ENCODE assay signal across 19 mouse cellular contexts in genomic region chr10:114794214-114794613, GRCm38 (mm10). TPM values are rescaled to one million over a fixed set of nuclear protein-coding genes. Genes with fewer than 3 reads are reported as not detected.
DNase-seq lines count a peak whose midpoint lies in the region; ATAC-seq lines count a peak whose summit lies in the region.
"Had no signal": no experiment of that assay in that cellular context is flagged by ENCODE, and none has a peak within 500 bp of the region (broad histone marks: within the 10 kb centered on the region; RNA-seq: fewer than 3 reads in every experiment).

No protein-coding gene starts in this region.

- no peaks in the 10 kb centered on the region for H3K4me1 ChIP-seq in forebrain, embryonic 14.5 days (ENCODE audit: control insufficient read depth, insufficient read depth, low read length)
- peaks cover 6% of the 10 kb centered on the region; the same call in 1 of the 2 replicates for H3K4me1 ChIP-seq in forebrain, embryonic 10.5 days
- H3K4me1 ChIP-seq in midbrain, embryonic 16.5 days (ENCODE audit: control insufficient read depth, insufficient read depth, low read length): 0 out of 2 replicates have a peak, but pooled peaks cover 2% of the 10 kb centered on the region
- H3K4me1 ChIP-seq: embryonic facial prominence, embryonic 15.5 days; heart, embryonic 10.5 days; megakaryocyte, embryonic 14.5 days had no signal

- DNase-seq in forebrain, embryonic 14.5 days (ENCODE audit: low spot score): peak; percentile 18
- no peak for DNase-seq in forebrain, embryonic 10.5 days (ENCODE audit: extremely low spot score, low spot score)
- DNase-seq in left cerebral cortex, postnatal 4 days: peak; percentile 38
- no peak for DNase-seq in left cerebral cortex, postnatal 25 days (ENCODE audit: low spot score in 2 of 2)
- peak; percentile 41 to 43 for DNase-seq in cerebellum, postnatal 36 days
- DNase-seq in spleen, adult 12 weeks (ENCODE audit: low spot score): no peak
- DNase-seq: heart, postnatal 10 days; kidney, adult 2 months; kidney, postnatal 25 days; lung, adult 18-20 months; lung, postnatal 14 days; spleen, adult 18-20 months; thymus, postnatal 36 days had no signal

- H3K4me2 ChIP-seq in forebrain, embryonic 14.5 days (ENCODE audit: low read length): no peak overlapping the region
- 0 out of 2 replicates have a peak overlapping the region, but pooled peaks have one; percentile 0 for H3K4me2 ChIP-seq in midbrain, embryonic 16.5 days (ENCODE audit: low read length)
- H3K4me2 ChIP-seq: embryonic facial prominence, embryonic 15.5 days; neural tube, embryonic 13.5 days had no signal

- intact Hi-C loops in left cerebral cortex, postnatal 4 days (cut with DNase I): no loop called here
- intact Hi-C loops in left cerebral cortex, postnatal 25 days (cut with DNase I): no loop called here

- no peak overlapping the region for H3K4me3 ChIP-seq in forebrain, embryonic 14.5 days (ENCODE audit: low read depth, low read length)
- no peak overlapping the region for H3K4me3 ChIP-seq in forebrain, embryonic 10.5 days
- no peak overlapping the region for H3K4me3 ChIP-seq in midbrain, embryonic 16.5 days (ENCODE audit: low read depth, low read length)
- H3K4me3 ChIP-seq: embryonic facial prominence, embryonic 15.5 days; heart, embryonic 10.5 days; limb, embryonic 10.5 days; megakaryocyte, embryonic 14.5 days; neural tube, embryonic 13.5 days had no signal

- 57% methylated on average over 6 of the region's 6 CpGs for WGBS in forebrain, embryonic 14.5 days
- 67% methylated on average over 6 of the region's 6 CpGs for WGBS in forebrain, embryonic 10.5 days
- WGBS in midbrain, embryonic 16.5 days: 36% methylated on average over 6 of the region's 6 CpGs

- no peak overlapping the region for H3K9ac ChIP-seq in forebrain, embryonic 14.5 days (ENCODE audit: low read length)
- no peak overlapping the region for H3K9ac ChIP-seq in midbrain, embryonic 16.5 days (ENCODE audit: low read depth, low read length)
- H3K9ac ChIP-seq: embryonic facial prominence, embryonic 15.5 days; neural tube, embryonic 13.5 days had no signal

- peak; percentile 32; the same call in 1 of the 2 replicates for ATAC-seq in forebrain, embryonic 14.5 days
- ATAC-seq in midbrain, embryonic 16.5 days: peak; percentile 17; the same call in 1 of the 2 replicates

- no peaks in the 10 kb centered on the region for H3K27me3 ChIP-seq in forebrain, embryonic 14.5 days (replicated peaks; ENCODE audit: control insufficient read depth, insufficient read depth, low read length)
- H3K27me3 ChIP-seq in forebrain, embryonic 10.5 days (ENCODE audit: poor library complexity, severe bottlenecking): peaks cover 14% of the 10 kb centered on the region
- H3K27me3 ChIP-seq in midbrain, embryonic 16.5 days (ENCODE audit: control insufficient read depth, insufficient read depth, low read depth, low read length): no peaks in the 10 kb centered on the region
- H3K27me3 ChIP-seq: megakaryocyte, embryonic 14.5 days had no signal

- no peaks in the 10 kb centered on the region for H3K9me3 ChIP-seq in forebrain, embryonic 14.5 days (replicated peaks; ENCODE audit: control insufficient read depth, low read length)
- H3K9me3 ChIP-seq in forebrain, embryonic 10.5 days: no peaks in the 10 kb centered on the region
- no peaks in the 10 kb centered on the region for H3K9me3 ChIP-seq in midbrain, embryonic 16.5 days (replicated peaks; ENCODE audit: control insufficient read depth, low read length, poor library complexity, severe bottlenecking)
- H3K9me3 ChIP-seq: embryonic facial prominence, embryonic 15.5 days; heart, embryonic 10.5 days; limb, embryonic 10.5 days; megakaryocyte, embryonic 14.5 days; neural tube, embryonic 13.5 days had no signal

- no peaks in the 10 kb centered on the region for H3K36me3 ChIP-seq in forebrain, embryonic 14.5 days (ENCODE audit: control insufficient read depth, insufficient read depth, low read length)
- no peaks in the 10 kb centered on the region for H3K36me3 ChIP-seq in forebrain, embryonic 10.5 days (replicated peaks)
- H3K36me3 ChIP-seq in midbrain, embryonic 16.5 days (ENCODE audit: control insufficient read depth, insufficient read depth, low read length): no peaks in the 10 kb centered on the region
- H3K36me3 ChIP-seq: embryonic facial prominence, embryonic 15.5 days; heart, embryonic 10.5 days; limb, embryonic 10.5 days; neural tube, embryonic 13.5 days had no signal

- no peak overlapping the region for H3K27ac ChIP-seq in forebrain, embryonic 14.5 days (ENCODE audit: low read depth, low read length)
- no peak overlapping the region for H3K27ac ChIP-seq in forebrain, embryonic 10.5 days
- no peak overlapping the region for H3K27ac ChIP-seq in midbrain, embryonic 16.5 days (ENCODE audit: low read length)
- H3K27ac ChIP-seq: embryonic facial prominence, embryonic 15.5 days; heart, embryonic 10.5 days; limb, embryonic 10.5 days; neural tube, embryonic 13.5 days had no signal

RNA-seq across cellular contexts. Expression of gene Trhde, which starts 7.9 kb away (rescaled TPM):
- 1.8 and 2.9 TPM in 2 replicates for polyA plus RNA-seq in forebrain, embryonic 14.5 days (2014; fragmentation: Nextera tagmentation; extraction: Ambion mirVana)
- 0.10 and 0.24 TPM in 2 replicates for polyA plus RNA-seq in forebrain, embryonic 10.5 days (2016; fragmentation: Nextera tagmentation; extraction: Ambion mirVana)
- 10 to 100 TPM; 18.6 to 18.7 TPM for total RNA-seq in left cerebral cortex, postnatal 4 days (2021)
- total RNA-seq in left cerebral cortex, postnatal 25 days (2021): 10 to 100 TPM; 32.1 to 33.0 TPM
- 6.7 and 7.8 TPM in 2 replicates for polyA plus RNA-seq in midbrain, embryonic 16.5 days (2015; fragmentation: Nextera tagmentation; extraction: Ambion mirVana)
- polyA plus RNA-seq: heart, embryonic 10.5 days had no signal

Comparison
In these comparisons a context has a peak if more than half of its experiments do, and no peak if none do; other contexts are left out.
1. DNase-seq: peak in forebrain, embryonic 14.5 days (single experiment), left cerebral cortex, postnatal 4 days (single experiment) and cerebellum, postnatal 36 days (2 of 2); none in forebrain, embryonic 10.5 days (single experiment), left cerebral cortex, postnatal 25 days (0 of 2) and spleen, adult 12 weeks (single experiment).